Mouse (Mus musculus) C2C12 (cell line): Measurements from ENCODE around the gene Slit3.

Experiments
- CTCF ChIP-seq: IDR thresholded peaks from one replicate; pipeline ENCODE4 v1.5.1; 2011; ENCODE audit not compliant: control insufficient read depth, insufficient read depth, insufficient read length
- MAX ChIP-seq: IDR thresholded peaks from one replicate; pipeline ENCODE4 v1.6.1; 2011; ENCODE audit warnings: mild to moderate bottlenecking, control low read depth
- USF1 ChIP-seq: IDR thresholded peaks from one replicate; pipeline ENCODE4 v1.6.1; 2011; ENCODE audit warnings: low read depth, mild to moderate bottlenecking, control low read depth, moderate library complexity

DNA sequence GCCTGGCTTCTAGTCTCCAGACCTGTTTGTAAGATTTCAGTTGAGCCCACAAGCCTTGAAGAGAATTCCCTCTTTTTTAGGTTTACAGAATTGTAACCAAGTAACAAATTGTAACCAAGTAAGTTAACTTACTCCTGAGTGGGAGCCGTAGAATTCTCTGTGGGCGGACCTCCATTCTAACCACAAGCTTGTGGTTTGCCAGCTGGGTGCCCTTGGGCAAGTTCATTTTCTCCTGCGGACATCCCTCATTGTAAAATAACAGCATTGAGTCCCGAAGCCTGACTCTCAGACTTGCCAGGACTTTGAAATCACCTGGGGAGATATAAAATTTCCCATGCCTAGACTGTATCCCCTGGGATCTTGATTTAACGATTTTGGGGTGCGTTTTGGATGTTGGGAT lies 19.1 kb downstream of the Slit3 start:
- TF ChIP-seq CTCF (no peak), USF1 (no peak), MAX (no peak)
